Comparison of ENCODE assay signal across 23 mouse cellular contexts in genomic region chr11:55109521-55110300, GRCm38 (mm10). TPM values are rescaled to one million over a fixed set of nuclear protein-coding genes. Genes with fewer than 3 reads are reported as not detected.
A peak's percentile ranks its signal among the peaks of the same experiment; 100 is the strongest.
DNase-seq lines count a peak whose midpoint lies in the region; ATAC-seq and TF ChIP-seq lines count a peak whose summit lies in the region.
"Had no signal": no experiment of that assay in that cellular context is flagged by ENCODE, and none has a peak within 500 bp of the region (broad histone marks: within the 10 kb centered on the region; RNA-seq: fewer than 3 reads in every experiment).

No protein-coding gene starts in this region.

- H3K9ac ChIP-seq in kidney, embryonic 16.5 days (replicated peaks; ENCODE audit: low read length) = no peak overlapping the region
- H3K9ac ChIP-seq: hindbrain, embryonic 13.5 days; intestine, embryonic 15.5 days had no signal

- 59% methylated on average over 7 of the region's 7 CpGs for WGBS in cerebellum, adult 2 months
- WGBS in kidney, embryonic 16.5 days = 87% methylated on average over 7 of the region's 7 CpGs

- 0 out of 2 replicates have a peak, but pooled peaks cover 3% of the 10 kb centered on the region for H3K36me3 ChIP-seq in kidney, embryonic 16.5 days (ENCODE audit: insufficient read depth, low read length)
- H3K36me3 ChIP-seq: embryonic facial prominence, embryonic 10.5 days; forebrain, embryonic 10.5 days; intestine, embryonic 15.5 days had no signal

- no peak for TF ChIP-seq POLR2A in cerebellum, adult 2 months (IDR thresholded peaks at IDR 0.05; ENCODE audit: borderline replicate concordance, insufficient read depth, low read length)

- H3K4me1 ChIP-seq in cerebellum, adult 2 months (ENCODE audit: control insufficient read depth, insufficient read depth, low read length) = no peaks in the 10 kb centered on the region; the same call in 1 of the 2 replicates
- peaks cover 18% of the 10 kb centered on the region for H3K4me1 ChIP-seq in kidney, embryonic 16.5 days (ENCODE audit: insufficient read depth, low read length)
- H3K4me1 ChIP-seq: hindbrain, embryonic 13.5 days had no signal

- TF ChIP-seq CTCF in cerebellum, adult 2 months (IDR thresholded peaks at IDR 0.05; ENCODE audit: borderline replicate concordance, insufficient read depth, low read depth, low read length) = no peak

- H3K27ac ChIP-seq in cerebellum, adult 2 months (ENCODE audit: insufficient read depth, low read length) = no peak overlapping the region
- no peak overlapping the region for H3K27ac ChIP-seq in kidney, embryonic 16.5 days (ENCODE audit: low read length)
- H3K27ac ChIP-seq: embryonic facial prominence, embryonic 10.5 days; forebrain, embryonic 10.5 days; gastrocnemius, adult 2 months; heart, embryonic 10.5 days; hindbrain, embryonic 13.5 days; intestine, embryonic 15.5 days had no signal

- DNase-seq in cerebellum, adult 2 months = peak; percentile 28 to 51
- DNase-seq in cerebellum, adult 11 months = no peak
- DNase-seq in heart, adult 11 months = peak; percentile 68
- no peak for DNase-seq in heart, postnatal 10 days
- peak; percentile 28 to 39 for DNase-seq in kidney, postnatal 36 days
- peak; percentile 33 for DNase-seq in brain, adult 2 months (ENCODE audit: low read depth, low spot score)
- no peak for DNase-seq in left cerebral cortex, postnatal 10 days (ENCODE audit: extremely low spot score in 1 of 2, low spot score in 2 of 2)
- DNase-seq: gastrocnemius, adult 2 months; gastrocnemius, postnatal 25 days; heart, adult 18-20 months; heart, postnatal 14 days had no signal

- intact Hi-C loops in heart, postnatal 10 days (cut with DNase I) = no loop called here
- intact Hi-C loops in left cerebral cortex, postnatal 10 days (cut with DNase I) = no loop called here

- H3K4me2 ChIP-seq in kidney, embryonic 16.5 days (replicated peaks; ENCODE audit: low read depth, low read length) = no peak overlapping the region
- H3K4me2 ChIP-seq: hindbrain, embryonic 13.5 days; intestine, embryonic 15.5 days had no signal

- no peak for ATAC-seq in kidney, embryonic 16.5 days (ENCODE audit: low FRiP score, low TSS enrichment)
- ATAC-seq: forebrain, embryonic 14.5 days; intestine, embryonic 15.5 days had no signal

- no peak overlapping the region for H3K4me3 ChIP-seq in cerebellum, adult 2 months (replicated peaks; ENCODE audit: insufficient read depth, low read depth, low read length)
- H3K4me3 ChIP-seq in kidney, embryonic 16.5 days (ENCODE audit: low read length) = no peak overlapping the region
- H3K4me3 ChIP-seq: embryonic facial prominence, embryonic 10.5 days; forebrain, embryonic 10.5 days; gastrocnemius, adult 2 months; heart, embryonic 10.5 days; hindbrain, embryonic 13.5 days; intestine, embryonic 15.5 days had no signal

- H3K9me3 ChIP-seq in kidney, embryonic 16.5 days (ENCODE audit: low read length) = no peaks in the 10 kb centered on the region
- H3K9me3 ChIP-seq: embryonic facial prominence, embryonic 10.5 days; forebrain, embryonic 10.5 days; heart, embryonic 10.5 days; hindbrain, embryonic 13.5 days; intestine, embryonic 15.5 days had no signal

- H3K27me3 ChIP-seq in cerebellum, adult 2 months (ENCODE audit: control insufficient read depth, insufficient read depth, low read length) = no peaks in the 10 kb centered on the region
- H3K27me3 ChIP-seq in kidney, embryonic 16.5 days (ENCODE audit: insufficient read depth, low read length) = no peaks in the 10 kb centered on the region
- H3K27me3 ChIP-seq: hindbrain, embryonic 13.5 days; intestine, embryonic 15.5 days had no signal

RNA-seq across cellular contexts. Expression of gene Gm2a, which starts 11.8 kb away (rescaled TPM):
- polyA plus RNA-seq in cerebellum, adult 2 months (2012; rRNA removed) = 47.0 and 53.0 TPM in 2 replicates
- total RNA-seq in heart, postnatal 10 days (2021) = 10 to 100 TPM; 12.7 to 13.5 TPM
- polyA plus RNA-seq in kidney, embryonic 16.5 days (2015; fragmentation: Nextera tagmentation; extraction: Ambion mirVana) = 38.0 and 39.7 TPM in 2 replicates
- 10 to 100 TPM; 43.8 to 45.2 TPM for total RNA-seq in left cerebral cortex, postnatal 10 days (2021)

RNA-seq across cellular contexts. Expression of gene Ccdc69, which starts 31.8 kb away (rescaled TPM):
- polyA plus RNA-seq in cerebellum, adult 2 months (2012; rRNA removed) = 5.4 and 6.1 TPM in 2 replicates
- total RNA-seq in heart, postnatal 10 days (2021) = 10 to 100 TPM in 1 of 2 experiments, 1 to 10 TPM in 1; 9.2 to 11.5 TPM
- 3.0 and 3.6 TPM in 2 replicates for polyA plus RNA-seq in kidney, embryonic 16.5 days (2015; fragmentation: Nextera tagmentation; extraction: Ambion mirVana)
- total RNA-seq in left cerebral cortex, postnatal 10 days (2021) = under 1 TPM; 0.36 to 0.56 TPM

RNA-seq across cellular contexts. Expression of gene Slc36a3, which starts 41.8 kb away (rescaled TPM):
- not detected in 2 replicates for polyA plus RNA-seq in cerebellum, adult 2 months (2012; rRNA removed)
- total RNA-seq in heart, postnatal 10 days (2021) = not detected
- polyA plus RNA-seq in kidney, embryonic 16.5 days (2015; fragmentation: Nextera tagmentation; extraction: Ambion mirVana) = not detected in 2 replicates
- not detected for total RNA-seq in left cerebral cortex, postnatal 10 days (2021)
- total RNA-seq: adrenal gland, postnatal 10 days; adrenal gland, postnatal 4 days; gastrocnemius, adult 2 months; gastrocnemius, postnatal 25 days; heart, adult 18-20 months; heart, postnatal 14 days; hematopoietic stem cell, adult 5-6 weeks had no signal
- polyA plus RNA-seq: embryonic facial prominence, embryonic 10.5 days; embryonic facial prominence, embryonic 14.5 days; forebrain, embryonic 10.5 days; forebrain, embryonic 14.5 days; heart, embryonic 10.5 days; heart, embryonic 14.5 days; hindbrain, embryonic 13.5 days; intestine, embryonic 15.5 days had no signal

Comparison
In these comparisons a context has a peak if more than half of its experiments do, and no peak if none do; other contexts are left out.
1. DNase-seq: peak in cerebellum, adult 2 months (2 of 2), heart, adult 11 months (single experiment), kidney, postnatal 36 days (2 of 2) and brain, adult 2 months (single experiment); none in cerebellum, adult 11 months (single experiment), heart, postnatal 10 days (0 of 2) and left cerebral cortex, postnatal 10 days (0 of 2).
2. RNA of gene Ccdc69, which starts 31.8 kb away (total RNA-seq): 9.2 to 11.5 TPM in heart, postnatal 10 days; 0.36 to 0.56 TPM in left cerebral cortex, postnatal 10 days; every median in the first group is over 4 times any median in the second.